Mouse (Mus musculus) left cerebral cortex, adult 2 months (tissue): Measurements from ENCODE around the gene Anks1b. TPM values are rescaled to one million over a fixed set of nuclear protein-coding genes. Genes with fewer than 3 reads are reported as not detected.

ENCODE experiments used
- DNase-seq, 2 experiments: peaks; one replicate each; pipeline ENCODE4 v3.0.0; 2021 to 2022; ENCODE audit warnings: low spot score in 2 of 2, mixed read lengths in 1 of 2; ENCODE audit errors: extremely low spot score in 1 of 2
- H3K27ac ChIP-seq: fragments of 200-600 bp; 2 replicates; pipeline ENCODE4 v1.8.1; 2022
- H3K4me3 ChIP-seq: fragments of 200-600 bp; 2 replicates; pipeline ENCODE4 v1.8.1; 2022
- CTCF ChIP-seq: fragments of 200-600 bp; IDR thresholded peaks from 2 replicates; pipeline ENCODE4 v1.8.1; 2022; ENCODE audit warnings: antibody characterized with exemption, mild to moderate bottlenecking, moderate library complexity
- intact Hi-C: fragments of 180-260 bp; cut with DNase I; formaldehyde crosslinking; loops from one replicate; pipeline ENCODE4 v1.15.1; 2025
- total RNA-seq, 2 experiments: library from RNA; stranded (reverse); gene quantifications; 2 replicates each; pipeline ENCODE4 v1.2.3; 2021

Anks1b gene
- total RNA-seq, 2 experiments from 2014 or later: 472 to 474 TPM

- no peak for TF ChIP-seq CTCF
- intact Hi-C loops: no loop called here
Measured at GRCm38 (mm10) chr10:90535370-90535769, 662.1 kb downstream of the Anks1b start.

GRCm38 (mm10) chr10:90546635-90547034 lies 673.3 kb downstream of the Anks1b start:
- Histone ChIP-seq H3K4me3 (no peak overlapping the region), H3K27ac (peak overlapping the region; percentile 28; the same call in 1 of the 2 replicates)
- no peak for TF ChIP-seq CTCF
- DNase-seq: no peak
- intact Hi-C loops: no loop called here

More at GRCm38 (mm10) chr10:90535370-90535769, 662.1 kb downstream of the Anks1b start:
- no peak overlapping the region for H3K27ac ChIP-seq
- no peak overlapping the region for H3K4me3 ChIP-seq
- no peak for DNase-seq

GRCm38 (mm10) chr10:90562906-90563305 lies 689.6 kb downstream of the Anks1b start:
- intact Hi-C loops: loop anchor here (5.0 kb wide), 1 partner anchor 131 kb away; no protein-coding TSS in a partner anchor
- H3K4me3 ChIP-seq: no peak overlapping the region
- peak overlapping the region; percentile 71 for H3K27ac ChIP-seq
- no peak for TF ChIP-seq CTCF
- no peak for DNase-seq

GRCm38 (mm10) chr10:90576191-90577098 lies 703.1 kb downstream of the Anks1b start:
- TF ChIP-seq CTCF: no peak
- intact Hi-C loops: loop anchor here (2.0 to 10.0 kb wide), 8 partner anchors 20 to 494 kb away; no protein-coding TSS in a partner anchor
- Histone ChIP-seq H3K27ac (peak overlapping the region; percentile 92), H3K4me3 (peak overlapping the region; percentile 73)
- DNase-seq: peak; percentile 62 to 74

- Histone ChIP-seq H3K27ac (peak overlapping the region; percentile 92), H3K4me3 (peak overlapping the region; percentile 73)
- intact Hi-C loops: loop anchor here (2.0 to 10.0 kb wide), 8 partner anchors 20 to 495 kb away; no protein-coding TSS in a partner anchor
- no peak for TF ChIP-seq CTCF
- DNase-seq: peak in 1 of 2 experiments; percentile 31
Measured at GRCm38 (mm10) chr10:90577099-90577461, 703.8 kb downstream of the Anks1b start.

- intact Hi-C loops: loop anchor here (1.0 to 10.0 kb wide), 9 partner anchors 19 to 495 kb away; no protein-coding TSS in a partner anchor
Measured at GRCm38 (mm10) chr10:90577777-90578176, 704.5 kb downstream of the Anks1b start.

GRCm38 (mm10) chr10:90579970-90580369 lies 706.7 kb downstream of the Anks1b start:
- DNase-seq: no peak
- no peak for TF ChIP-seq CTCF
- H3K4me3 ChIP-seq: peak overlapping the region; percentile 73
- peak overlapping the region; percentile 92 for H3K27ac ChIP-seq
- intact Hi-C loops: loop anchor here (5.0 to 10.0 kb wide), 5 partner anchors 148 to 498 kb away; no protein-coding TSS in a partner anchor

More at GRCm38 (mm10) chr10:90577777-90578176, 704.5 kb downstream of the Anks1b start:
- TF ChIP-seq CTCF: no peak
- H3K4me3 ChIP-seq: peak overlapping the region; percentile 73
- peak overlapping the region; percentile 92 for H3K27ac ChIP-seq
- no peak for DNase-seq

GRCm38 (mm10) chr10:90584052-90584451 lies 710.7 kb downstream of the Anks1b start:
- H3K27ac ChIP-seq: peak overlapping the region; percentile 80
- no peak for DNase-seq
- H3K4me3 ChIP-seq: no peak overlapping the region
- intact Hi-C loops: no loop called here
- TF ChIP-seq CTCF: no peak

GRCm38 (mm10) chr10:90596142-90596541 lies 722.8 kb downstream of the Anks1b start:
- no peak overlapping the region for H3K4me3 ChIP-seq
- intact Hi-C loops: loop anchor here (2.0 kb wide), 2 partner anchors 19 to 81 kb away; no protein-coding TSS in a partner anchor
- TF ChIP-seq CTCF: no peak

GRCm38 (mm10) chr10:90596576-90596975 lies 723.3 kb downstream of the Anks1b start:
- intact Hi-C loops: loop anchor here (2.0 kb wide), 2 partner anchors 20 to 80 kb away; no protein-coding TSS in a partner anchor
- peak overlapping the region; percentile 82 for H3K27ac ChIP-seq
- no peak for TF ChIP-seq CTCF

More at GRCm38 (mm10) chr10:90596142-90596541, 722.8 kb downstream of the Anks1b start:
- peak; percentile 54 to 65 for DNase-seq
- peak overlapping the region; percentile 82; the same call in 1 of the 2 replicates for H3K27ac ChIP-seq

GRCm38 (mm10) chr10:90599149-90599548 lies 725.8 kb downstream of the Anks1b start:
- intact Hi-C loops: no loop called here
- no peak for TF ChIP-seq CTCF
- peak overlapping the region; percentile 69 for H3K27ac ChIP-seq
- no peak for DNase-seq
- no peak overlapping the region for H3K4me3 ChIP-seq

More at GRCm38 (mm10) chr10:90596576-90596975, 723.3 kb downstream of the Anks1b start:
- peak; percentile 59 to 67 for DNase-seq
- no peak overlapping the region for H3K4me3 ChIP-seq
